Mouse (Mus musculus) testis, postnatal 14 days (tissue): ENCODE measurements around the gene Zmynd19.
"Not testable (repeated sequence)": the region's sequence is repeated elsewhere in the genome, so short reads cannot be mapped to it uniquely, and the experiment has no call there.

Experiments
- DNase-seq: peaks from one replicate; pipeline ENCODE4 v3.0.0; 2021; ENCODE audit warnings: low spot score

Gene Zmynd19

GRCm38 (mm10) chr2:24942092-24942491 is 7.5 kb upstream of the Zmynd19 start:
- no peak for DNase-seq

- not testable (repeated sequence) for DNase-seq
These were observed 5.3 kb upstream of the Zmynd19 start for GRCm38 (mm10) chr2:24944304-24944703.

GRCm38 (mm10) chr2:24950189-24950535 is 570 bp downstream of the Zmynd19 start:
- DNase-seq = no peak

- no peak for DNase-seq
These were observed 3.0 kb downstream of the Zmynd19 start for GRCm38 (mm10) chr2:24952537-24953055.

GRCm38 (mm10) chr2:24960910-24961309 is 11.3 kb downstream of the Zmynd19 start:
- no peak for DNase-seq

- DNase-seq = peak; percentile 83
These were observed 12.9 kb downstream of the Zmynd19 start, which contains the start of gene Dph7 for GRCm38 (mm10) chr2:24962304-24963000. TSS of gene Dph7 (plus strand) at chr2:24962400.

GRCm38 (mm10) chr2:24970386-24970785 is 20.8 kb downstream of the Zmynd19 start:
- DNase-seq = no peak

- not testable (repeated sequence) for DNase-seq
These were observed 24.9 kb downstream of the Zmynd19 start for GRCm38 (mm10) chr2:24974452-24974851.

- peak; percentile 96 for DNase-seq
These were observed 25.5 kb downstream of the Zmynd19 start, which contains the start of gene Mrpl41 for GRCm38 (mm10) chr2:24974906-24975703. TSS of gene Mrpl41 (minus strand) at chr2:24975098.

- DNase-seq = peak; percentile 79
These were observed 26.2 kb downstream of the Zmynd19 start, which contains the start of gene Pnpla7 for GRCm38 (mm10) chr2:24975704-24976297. TSS of gene Pnpla7 (plus strand) at chr2:24976033.

- DNase-seq = no peak
These were observed 27.4 kb downstream of the Zmynd19 start for GRCm38 (mm10) chr2:24976960-24977359.

GRCm38 (mm10) chr2:24987762-24988161 is 38.2 kb downstream of the Zmynd19 start:
- DNase-seq = no peak

- DNase-seq = no peak
These were observed 45.7 kb downstream of the Zmynd19 start for GRCm38 (mm10) chr2:24995332-24995731.

GRCm38 (mm10) chr2:24996471-24996870 is 46.9 kb downstream of the Zmynd19 start:
- DNase-seq = no peak

GRCm38 (mm10) chr2:25000544-25001235 is 51.1 kb downstream of the Zmynd19 start:
- no peak for DNase-seq

GRCm38 (mm10) chr2:25003946-25004786 is 54.6 kb downstream of the Zmynd19 start:
- no peak for DNase-seq

- DNase-seq = no peak
These were observed 57.2 kb downstream of the Zmynd19 start for GRCm38 (mm10) chr2:25006767-25007166.

GRCm38 (mm10) chr2:25008250-25008649 is 58.7 kb downstream of the Zmynd19 start:
- no peak for DNase-seq
